Mouse (Mus musculus) bone marrow, adult 2 months (tissue): ENCODE measurements around the gene Fcgrt.

ENCODE experiments used
- CTCF ChIP-seq: fragments of 200-500 bp; IDR thresholded peaks from 2 replicates; pipeline ENCODE4 v1.5.1; 2011; ENCODE audit warnings: low read length, control low read depth; ENCODE audit not compliant: control insufficient read depth, insufficient read depth
- POLR2A ChIP-seq: fragments of 200-500 bp; IDR thresholded peaks from 2 replicates; pipeline ENCODE4 v1.6.1; 2011; ENCODE audit warnings: low read depth, mild to moderate bottlenecking, control low read depth, low read length, borderline replicate concordance; ENCODE audit not compliant: control insufficient read depth

DNA sequence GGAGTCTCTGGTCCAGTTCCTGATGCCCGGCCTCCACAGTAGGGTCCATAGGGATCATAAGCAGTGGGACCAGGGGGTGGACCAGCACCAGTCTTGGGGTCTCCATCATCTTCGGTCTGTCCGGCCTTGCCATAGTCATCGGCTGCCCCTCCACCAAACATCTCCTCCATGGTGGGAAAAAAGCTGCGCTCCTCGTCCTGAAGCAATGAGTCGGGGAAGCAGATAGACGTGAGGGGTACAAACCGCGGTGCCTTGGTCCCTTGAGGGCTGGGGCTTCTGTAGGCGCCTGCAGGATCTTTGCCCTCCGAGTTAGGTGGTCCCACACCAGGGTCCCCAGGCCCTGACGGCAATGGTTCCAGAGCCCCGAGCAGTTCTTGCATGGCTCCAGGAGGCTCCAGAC, 56.2 kb downstream of the Fcgrt start:
- no peak for TF ChIP-seq CTCF
- no peak for TF ChIP-seq POLR2A
